Mouse (Mus musculus): ENCODE data around the gene Stpg3. TPM values are rescaled to one million over a fixed set of nuclear protein-coding genes. Genes with fewer than 3 reads are reported as not detected.
A peak's percentile ranks its signal among the peaks of the same experiment; 100 is the strongest.

Gene Stpg3
- polyA plus RNA-seq, 1 experiment = not detected

DNA sequence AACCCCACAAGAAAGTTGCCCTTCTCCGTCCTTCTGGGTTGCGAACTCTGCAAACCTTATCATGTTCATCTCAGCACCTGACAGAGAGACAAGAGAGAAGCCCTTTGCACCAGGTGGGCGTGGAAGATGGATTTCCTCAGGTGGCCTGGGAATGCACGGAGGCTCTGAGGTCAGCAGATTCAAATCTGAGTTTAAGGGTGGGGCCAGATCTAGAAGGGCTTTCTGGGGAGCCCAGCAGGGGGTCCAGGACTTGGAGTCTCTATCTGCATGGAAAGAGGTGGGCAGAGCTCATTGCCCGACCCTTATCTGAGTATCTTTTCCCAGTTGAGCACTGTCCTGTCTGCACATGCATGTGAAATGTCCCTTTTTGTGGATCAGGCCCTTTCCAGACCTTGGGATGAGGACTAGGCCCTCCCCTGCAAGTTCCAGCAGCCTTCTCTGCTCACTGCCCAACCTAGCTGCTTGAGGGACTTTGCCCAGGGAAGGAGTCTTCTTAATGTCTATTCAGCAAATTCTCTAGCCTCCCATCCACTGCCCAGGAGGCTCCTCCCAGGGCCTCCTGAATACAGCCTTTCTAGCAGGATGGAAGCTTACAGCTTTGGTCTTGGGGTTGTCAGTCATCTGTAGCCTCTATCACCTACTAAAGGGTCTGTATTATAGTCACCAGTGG lies 20.2 kb upstream of the Stpg3 start:
- no peak for DNase-seq (ENCODE audit: low read depth)
- TF ChIP-seq POLR2A (IDR thresholded peaks at IDR 0.05; ENCODE audit: borderline replicate concordance, extremely low read depth, insufficient read depth, insufficient read length, poor library complexity, severe bottlenecking) = no peak
- no peak for TF ChIP-seq CTCF (IDR thresholded peaks at IDR 0.05; ENCODE audit: borderline replicate concordance, extremely low read depth, insufficient read depth, insufficient read length)

DNA sequence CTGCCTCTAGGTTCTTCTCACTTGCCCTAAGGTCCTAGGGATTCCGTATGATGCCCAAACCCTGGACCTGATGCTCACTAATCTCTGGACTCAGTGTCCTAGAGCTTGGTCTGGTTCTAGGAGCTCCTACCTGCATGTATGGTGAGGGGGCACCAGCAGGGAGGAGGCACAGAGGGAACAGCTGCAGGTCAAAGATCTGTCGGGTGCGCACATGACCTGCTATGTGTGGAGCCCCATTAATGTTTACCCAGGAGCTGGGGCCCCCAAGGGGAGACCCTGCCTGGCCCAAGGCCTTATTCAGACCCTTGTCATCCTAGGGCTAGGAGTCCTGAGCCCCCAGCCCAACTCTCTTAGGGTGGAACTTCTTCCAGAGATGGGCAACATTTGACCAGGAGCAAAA lies 19.6 kb upstream of the Stpg3 start, which contains the start of gene Slc34a3:
TSS of gene Slc34a3 (minus strand) at position 315 of the 400 bp plus-strand sequence.
- TF ChIP-seq POLR2A (IDR thresholded peaks at IDR 0.05; ENCODE audit: borderline replicate concordance, extremely low read depth, insufficient read depth, insufficient read length, poor library complexity, severe bottlenecking) (no peak), CTCF (IDR thresholded peaks at IDR 0.05; ENCODE audit: borderline replicate concordance, extremely low read depth, insufficient read depth, insufficient read length) (no peak)
- DNase-seq (ENCODE audit: low read depth) = no peak

DNA sequence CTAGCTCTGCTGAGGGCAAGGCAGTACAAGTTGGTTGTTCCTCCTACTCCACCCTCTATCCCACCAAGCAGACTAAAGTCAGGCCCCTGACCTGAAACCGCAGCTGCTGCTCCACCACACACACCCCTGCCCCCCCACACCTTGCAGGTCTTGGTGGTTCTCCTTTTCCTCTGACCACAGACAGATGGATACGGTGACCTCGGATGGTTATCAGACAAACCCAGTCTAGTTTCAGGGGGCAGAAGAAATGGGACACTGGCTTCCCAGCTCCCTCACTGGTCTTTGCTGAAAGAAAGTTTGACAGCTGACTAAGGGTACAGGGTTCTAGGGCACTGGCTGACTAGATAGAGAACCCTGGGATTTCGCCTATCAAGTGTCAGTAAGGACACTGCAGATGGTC lies 19.0 kb upstream of the Stpg3 start:
- no peak for DNase-seq (ENCODE audit: low read depth)
- TF ChIP-seq CTCF (IDR thresholded peaks at IDR 0.05; ENCODE audit: borderline replicate concordance, extremely low read depth, insufficient read depth, insufficient read length) (no peak), POLR2A (IDR thresholded peaks at IDR 0.05; ENCODE audit: borderline replicate concordance, extremely low read depth, insufficient read depth, insufficient read length, poor library complexity, severe bottlenecking) (no peak)

DNA sequence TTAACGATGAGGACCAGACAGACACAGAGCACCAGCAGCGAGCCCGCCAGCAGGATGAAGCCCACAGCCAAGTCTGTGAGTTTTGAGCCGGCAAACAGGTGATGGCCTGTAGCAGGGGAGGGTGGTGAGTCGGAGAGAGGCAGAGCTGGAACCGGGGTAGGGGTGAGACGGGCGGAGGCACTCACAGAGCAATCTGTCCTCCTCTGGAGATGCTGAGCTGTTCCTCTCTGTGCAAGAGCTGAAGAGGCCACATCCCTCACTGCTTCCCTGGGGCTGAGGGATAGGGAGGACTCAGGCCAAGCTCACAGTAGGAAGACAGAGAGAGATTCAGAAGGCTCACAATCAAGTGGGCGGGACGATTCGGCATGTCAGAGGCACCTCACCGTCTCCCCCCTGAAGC lies 16.6 kb upstream of the Stpg3 start:
- no peak for TF ChIP-seq POLR2A (IDR thresholded peaks at IDR 0.05; ENCODE audit: borderline replicate concordance, extremely low read depth, insufficient read depth, insufficient read length, poor library complexity, severe bottlenecking)
- no peak for TF ChIP-seq CTCF (IDR thresholded peaks at IDR 0.05; ENCODE audit: borderline replicate concordance, extremely low read depth, insufficient read depth, insufficient read length)
- DNase-seq (ENCODE audit: low read depth) = no peak

DNA sequence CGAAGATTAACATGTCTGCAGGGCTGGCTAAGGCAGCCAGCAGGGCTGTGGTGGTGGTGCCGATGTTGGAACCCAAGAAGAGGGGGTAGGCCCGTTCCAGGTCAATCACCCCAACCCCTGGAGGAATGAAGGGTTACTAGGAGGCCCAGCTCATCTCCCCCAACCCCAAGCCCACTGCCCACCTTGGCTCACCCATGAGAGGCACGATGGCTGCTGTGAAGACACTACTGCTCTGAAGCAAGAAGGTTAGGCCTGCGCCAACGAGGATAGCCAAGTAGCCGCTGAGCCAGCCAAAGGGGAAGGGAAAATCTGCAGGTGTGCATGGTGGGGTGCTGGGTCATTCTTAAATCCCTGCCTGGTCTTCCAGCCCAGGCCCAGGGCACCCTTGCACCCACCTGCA lies 16.1 kb upstream of the Stpg3 start:
- DNase-seq (ENCODE audit: low read depth) = no peak
- TF ChIP-seq CTCF (IDR thresholded peaks at IDR 0.05; ENCODE audit: borderline replicate concordance, extremely low read depth, insufficient read depth, insufficient read length) (no peak), POLR2A (IDR thresholded peaks at IDR 0.05; ENCODE audit: borderline replicate concordance, extremely low read depth, insufficient read depth, insufficient read length, poor library complexity, severe bottlenecking) (no peak)

DNA sequence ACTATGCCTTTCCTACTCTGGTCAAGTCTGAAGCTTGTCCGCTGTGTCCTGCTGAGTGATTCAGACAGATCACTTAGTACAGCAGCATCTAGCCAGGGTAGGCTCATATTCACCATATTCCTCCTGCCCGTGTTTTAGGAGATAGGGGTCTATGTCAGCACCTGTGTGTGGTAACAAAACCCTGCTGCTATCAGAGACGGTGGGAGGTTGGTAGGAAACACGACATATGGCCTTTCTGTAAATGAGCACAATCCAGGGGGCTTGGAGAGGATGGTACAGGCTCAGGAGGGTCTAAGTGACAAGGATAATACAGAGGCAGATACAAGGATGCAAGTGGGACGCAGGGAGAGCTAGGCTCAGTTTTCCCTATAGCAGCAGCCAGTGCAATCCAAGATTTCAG lies 15.1 kb upstream of the Stpg3 start:
- TF ChIP-seq CTCF (IDR thresholded peaks at IDR 0.05; ENCODE audit: borderline replicate concordance, extremely low read depth, insufficient read depth, insufficient read length) = no peak
- TF ChIP-seq POLR2A (IDR thresholded peaks at IDR 0.05; ENCODE audit: borderline replicate concordance, extremely low read depth, insufficient read depth, insufficient read length, poor library complexity, severe bottlenecking) = no peak
- no peak for DNase-seq (ENCODE audit: low read depth)

DNA sequence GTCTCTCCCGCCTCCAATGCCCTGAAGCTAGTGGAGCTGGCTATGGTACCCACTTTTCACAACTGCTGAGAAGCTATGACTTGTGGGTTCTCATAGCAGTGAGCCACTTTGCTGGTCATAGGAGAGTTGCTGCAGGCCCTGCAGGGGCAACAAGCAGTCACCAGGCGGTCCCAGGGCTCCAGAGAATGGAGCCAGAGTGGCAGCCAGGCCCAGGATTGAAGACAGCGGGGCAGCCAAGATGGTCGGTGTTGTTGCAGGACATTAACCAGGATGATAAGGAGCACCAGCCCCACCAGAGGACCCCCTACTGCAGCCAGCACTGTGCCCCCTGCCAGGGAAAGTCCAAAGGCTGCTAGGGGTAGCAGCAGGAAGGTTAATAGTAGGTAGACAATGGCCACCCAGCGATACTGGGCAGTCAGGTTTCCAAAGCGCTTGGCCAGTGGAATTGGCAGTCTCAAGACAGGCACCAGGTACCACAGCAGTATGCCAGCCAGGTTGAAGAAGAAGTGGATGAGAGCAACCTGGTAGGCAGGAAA lies 14.6 kb upstream of the Stpg3 start:
- no peak for DNase-seq (ENCODE audit: low read depth)

DNA sequence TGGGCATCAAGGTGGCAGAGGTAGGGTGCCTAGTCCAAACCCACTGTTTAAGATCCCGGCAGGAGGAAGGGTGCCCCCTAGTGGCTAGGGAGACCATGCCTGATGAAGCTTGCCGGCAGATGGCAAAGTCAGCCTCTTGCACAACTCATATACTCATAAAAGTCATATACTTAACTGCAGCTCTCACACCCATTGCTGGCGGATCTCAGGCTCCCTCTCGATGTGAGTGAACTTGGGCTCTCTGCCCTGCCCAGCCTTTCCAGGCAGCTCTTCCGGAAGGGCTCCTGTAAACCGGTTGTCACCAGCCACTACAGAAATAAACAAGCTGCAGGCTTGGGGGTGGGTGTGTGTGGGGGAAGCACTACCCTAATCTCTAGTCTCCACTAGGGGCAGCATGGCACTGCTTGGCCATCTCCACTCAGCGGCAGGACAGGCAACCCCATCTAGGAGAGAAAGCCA lies 14.0 kb upstream of the Stpg3 start:
- DNase-seq (ENCODE audit: low read depth) = peak; percentile 93
- TF ChIP-seq POLR2A (IDR thresholded peaks at IDR 0.05; ENCODE audit: borderline replicate concordance, extremely low read depth, insufficient read depth, insufficient read length, poor library complexity, severe bottlenecking) (no peak), CTCF (IDR thresholded peaks at IDR 0.05; ENCODE audit: borderline replicate concordance, extremely low read depth, insufficient read depth, insufficient read length) (peak; percentile 83)

More for the DNA sequence above, 14.6 kb upstream of the Stpg3 start:
- TF ChIP-seq CTCF (IDR thresholded peaks at IDR 0.05; ENCODE audit: borderline replicate concordance, extremely low read depth, insufficient read depth, insufficient read length) (no peak), POLR2A (IDR thresholded peaks at IDR 0.05; ENCODE audit: borderline replicate concordance, extremely low read depth, insufficient read depth, insufficient read length, poor library complexity, severe bottlenecking) (no peak)

DNA sequence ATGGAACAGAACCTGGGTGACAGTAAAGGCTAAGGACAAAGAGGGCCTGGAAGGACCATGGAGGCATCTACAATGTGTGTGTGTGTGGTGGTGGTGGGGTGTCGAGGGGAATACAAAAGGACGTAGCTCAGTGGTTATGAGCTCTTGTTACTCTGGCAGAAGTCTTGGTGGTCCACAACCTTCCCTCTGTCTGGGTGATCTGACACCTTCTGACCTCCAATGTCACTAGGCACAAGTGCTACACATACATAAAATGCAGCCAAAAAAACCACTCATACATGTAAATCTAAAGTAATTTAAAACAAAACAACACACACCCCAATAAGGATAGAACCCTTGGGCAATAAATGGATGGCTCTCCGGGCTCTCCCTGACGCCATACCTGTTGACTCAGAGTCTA lies 13.0 kb upstream of the Stpg3 start:
- no peak for DNase-seq (ENCODE audit: low read depth)
- no peak for TF ChIP-seq CTCF (IDR thresholded peaks at IDR 0.05; ENCODE audit: borderline replicate concordance, extremely low read depth, insufficient read depth, insufficient read length)
- no peak for TF ChIP-seq POLR2A (IDR thresholded peaks at IDR 0.05; ENCODE audit: borderline replicate concordance, extremely low read depth, insufficient read depth, insufficient read length, poor library complexity, severe bottlenecking)

DNA sequence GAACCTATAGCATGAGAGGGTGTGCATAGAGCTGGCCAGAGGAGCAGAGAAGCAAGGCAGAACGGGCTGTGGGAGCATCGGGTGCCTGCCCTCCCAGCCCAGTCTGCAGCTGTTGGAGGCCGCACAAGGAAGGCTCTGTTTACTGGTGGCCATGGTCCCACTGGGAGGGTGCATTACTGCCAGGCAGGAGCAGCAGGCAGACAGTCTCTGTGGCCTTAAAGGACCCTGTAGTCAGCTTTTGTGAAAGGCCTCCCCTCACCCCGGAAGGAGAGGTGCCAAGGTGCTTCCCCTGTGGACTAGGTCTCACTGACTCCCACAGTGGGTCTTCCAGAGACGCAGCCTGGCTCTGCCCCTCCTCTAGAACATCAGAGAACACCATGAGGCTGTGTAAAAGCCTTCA lies 12.4 kb upstream of the Stpg3 start:
- no peak for TF ChIP-seq POLR2A (IDR thresholded peaks at IDR 0.05; ENCODE audit: borderline replicate concordance, extremely low read depth, insufficient read depth, insufficient read length, poor library complexity, severe bottlenecking)
- no peak for TF ChIP-seq CTCF (IDR thresholded peaks at IDR 0.05; ENCODE audit: borderline replicate concordance, extremely low read depth, insufficient read depth, insufficient read length)
- DNase-seq (ENCODE audit: low read depth) = no peak

DNA sequence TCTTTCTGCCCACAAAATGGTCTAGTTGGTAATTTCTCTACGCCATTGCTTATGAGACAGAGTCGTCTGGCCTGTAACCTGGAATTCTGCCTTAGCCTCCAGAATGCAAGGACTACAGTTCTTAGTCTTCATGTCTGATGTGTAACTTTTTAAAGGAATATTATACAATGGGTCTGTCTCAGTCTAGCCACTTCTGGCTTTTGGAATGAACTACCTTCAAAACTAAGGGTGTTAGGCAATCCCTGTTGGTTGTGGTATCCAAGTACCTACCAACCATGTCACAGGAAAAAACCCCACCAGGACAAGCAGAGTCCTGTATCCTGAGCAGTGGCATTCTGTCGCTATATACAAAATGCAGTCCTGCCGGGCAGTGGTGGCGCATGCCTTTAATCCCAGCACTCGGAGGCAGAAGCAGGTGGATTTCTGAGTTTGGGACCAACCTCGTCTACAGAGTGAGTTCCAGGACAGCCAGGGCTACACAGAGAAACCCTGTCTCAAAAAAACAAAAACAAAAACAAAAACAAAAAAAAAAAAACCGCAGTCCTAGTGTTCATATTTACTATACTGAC lies 11.5 kb upstream of the Stpg3 start:
- DNase-seq (ENCODE audit: low read depth) = no peak
- TF ChIP-seq POLR2A (IDR thresholded peaks at IDR 0.05; ENCODE audit: borderline replicate concordance, extremely low read depth, insufficient read depth, insufficient read length, poor library complexity, severe bottlenecking) (no peak), CTCF (IDR thresholded peaks at IDR 0.05; ENCODE audit: borderline replicate concordance, extremely low read depth, insufficient read depth, insufficient read length) (no peak)
